Mouse (Mus musculus): ENCODE measurements around the gene Mbnl2.

DNA sequence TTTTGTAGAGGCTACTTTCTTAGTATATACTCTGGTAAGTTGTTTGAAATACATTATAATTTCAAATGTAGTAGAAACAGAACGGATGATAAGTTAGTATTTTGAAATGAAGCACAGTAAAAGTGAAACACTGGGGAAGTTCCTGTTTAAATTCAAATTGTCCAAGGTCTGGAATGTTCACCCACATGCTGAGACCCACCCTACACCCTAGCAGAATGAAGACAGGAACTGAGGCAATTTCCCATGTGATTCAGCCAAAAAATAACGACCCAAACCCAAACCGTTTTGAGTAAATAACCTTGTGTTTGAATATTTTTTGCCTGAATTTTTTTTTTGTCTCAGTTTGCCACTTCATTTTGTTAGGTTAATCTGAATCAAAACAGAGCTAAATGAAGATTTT is 119.4 kb downstream of the Mbnl2 start:
- TF ChIP-seq ZNF384 (IDR thresholded peaks at IDR 0.05; ENCODE audit: low read depth, low read length) (no peak), ZC3H11A (IDR thresholded peaks at IDR 0.05; ENCODE audit: borderline replicate concordance, low read depth, low read length) (no peak), MAFK (IDR thresholded peaks at IDR 0.05; ENCODE audit: insufficient read depth, low read depth, low read length) (no peak)
